Mouse (Mus musculus): ENCODE results near the gene Zfp408.

Gene Zfp408

DNA sequence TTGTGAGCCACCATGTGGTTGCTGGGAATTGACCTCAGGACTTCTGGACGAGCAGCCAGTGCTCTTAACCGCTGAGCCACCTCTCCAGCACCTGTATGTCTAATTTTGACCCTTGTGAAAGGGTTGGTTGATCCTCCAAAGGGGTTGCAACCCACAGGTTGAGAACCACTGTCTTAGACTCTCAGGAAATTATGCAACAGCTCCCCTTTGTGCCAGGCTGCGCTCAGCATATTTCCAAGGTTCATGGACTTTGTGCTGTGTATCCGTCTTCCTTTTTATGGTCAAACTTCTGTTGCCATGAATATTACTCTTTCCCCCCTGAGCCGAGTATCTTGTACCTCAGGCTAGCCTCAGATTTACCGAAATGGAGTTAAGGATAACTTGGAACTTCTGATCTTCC, 11.4 kb upstream of the Zfp408 start:
- no peak for TF ChIP-seq GATA4 (IDR thresholded peaks at IDR 0.05; ENCODE audit: insufficient replicate concordance, low read length)

DNA sequence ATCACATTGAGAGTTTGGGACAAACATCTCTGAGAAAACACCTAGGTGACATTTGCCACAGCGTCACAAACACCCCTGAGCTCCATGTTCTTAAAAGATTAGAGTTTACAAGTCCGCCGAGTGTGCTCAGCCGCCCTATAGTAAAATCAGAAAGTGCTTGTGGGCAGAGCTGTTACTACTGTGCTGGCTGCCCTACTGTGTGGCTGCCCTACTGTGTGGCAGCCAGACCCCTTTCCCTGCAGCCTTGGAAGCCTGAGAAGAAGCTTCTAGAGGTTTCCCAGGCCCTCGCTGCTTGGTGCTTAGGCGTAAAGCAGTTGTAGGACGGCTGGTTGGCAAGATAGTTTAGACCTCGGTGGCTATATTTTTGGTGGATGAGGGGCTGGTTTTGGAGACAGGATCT, 10.1 kb upstream of the Zfp408 start:
- TF ChIP-seq GATA4 (IDR thresholded peaks at IDR 0.05; ENCODE audit: insufficient replicate concordance, low read length) = no peak

DNA sequence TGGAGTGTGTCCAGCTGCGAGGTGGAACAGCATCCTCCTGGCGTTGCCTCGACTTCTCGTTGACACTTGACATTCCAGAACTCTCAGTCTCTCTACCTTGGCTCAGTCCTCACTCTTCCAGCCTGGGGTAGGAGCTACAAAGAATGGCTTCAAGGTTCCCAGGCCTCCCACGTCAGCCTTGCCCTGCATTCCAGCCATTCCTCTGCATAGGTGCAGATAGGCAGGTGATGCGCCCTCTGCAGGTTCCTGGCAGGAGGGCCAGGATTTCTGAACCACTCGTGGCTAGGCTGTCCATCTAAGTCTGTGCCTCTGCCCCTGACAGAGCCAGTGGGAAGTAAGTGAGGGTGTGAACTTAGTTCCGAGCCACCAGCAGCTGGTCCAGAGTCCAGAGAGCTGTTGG, 7.2 kb upstream of the Zfp408 start:
- TF ChIP-seq GATA4 (IDR thresholded peaks at IDR 0.05; ENCODE audit: insufficient replicate concordance, low read length) = no peak

DNA sequence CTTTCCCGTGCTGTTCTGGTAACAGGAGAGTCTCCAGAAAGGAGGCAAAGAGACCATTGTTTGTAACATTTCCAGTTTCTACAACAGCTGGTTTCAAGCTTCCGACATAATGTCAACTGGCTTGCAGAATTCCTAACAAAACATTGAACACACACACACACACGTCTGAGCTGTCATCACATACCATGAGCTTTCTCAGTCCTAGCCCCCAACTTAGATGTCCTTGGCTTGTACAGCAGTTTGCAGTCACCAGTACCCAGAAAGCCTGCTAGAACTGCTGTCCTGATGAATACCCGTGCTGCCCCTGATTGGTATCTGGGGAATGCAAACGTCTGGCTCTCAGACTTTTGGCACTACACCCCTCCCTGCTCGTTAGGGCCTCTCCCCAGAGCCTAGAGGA, 6.2 kb upstream of the Zfp408 start:
- no peak for TF ChIP-seq GATA4 (IDR thresholded peaks at IDR 0.05; ENCODE audit: insufficient replicate concordance, low read length)

DNA sequence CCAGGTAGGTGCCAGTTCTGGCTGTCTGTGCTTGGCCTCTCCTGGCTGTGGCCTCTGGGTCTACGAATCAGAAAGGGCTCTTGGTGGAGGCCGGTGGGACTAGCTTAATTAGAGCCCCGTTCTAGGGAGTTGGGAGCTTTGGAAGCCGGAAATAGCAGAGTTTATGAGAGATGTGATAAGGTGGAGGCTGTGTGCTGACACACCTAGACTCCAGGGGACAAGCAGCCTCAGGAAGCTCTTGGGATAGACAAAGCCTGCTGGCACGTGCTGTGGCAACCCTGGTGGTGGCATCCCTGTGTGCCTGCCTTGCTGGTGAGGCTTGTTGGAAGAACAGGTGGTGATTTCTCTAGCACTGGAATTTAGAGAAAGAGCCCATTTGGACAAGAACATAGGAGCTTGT, 5.8 kb upstream of the Zfp408 start:
- no peak for TF ChIP-seq GATA4 (IDR thresholded peaks at IDR 0.05; ENCODE audit: insufficient replicate concordance, low read length)

DNA sequence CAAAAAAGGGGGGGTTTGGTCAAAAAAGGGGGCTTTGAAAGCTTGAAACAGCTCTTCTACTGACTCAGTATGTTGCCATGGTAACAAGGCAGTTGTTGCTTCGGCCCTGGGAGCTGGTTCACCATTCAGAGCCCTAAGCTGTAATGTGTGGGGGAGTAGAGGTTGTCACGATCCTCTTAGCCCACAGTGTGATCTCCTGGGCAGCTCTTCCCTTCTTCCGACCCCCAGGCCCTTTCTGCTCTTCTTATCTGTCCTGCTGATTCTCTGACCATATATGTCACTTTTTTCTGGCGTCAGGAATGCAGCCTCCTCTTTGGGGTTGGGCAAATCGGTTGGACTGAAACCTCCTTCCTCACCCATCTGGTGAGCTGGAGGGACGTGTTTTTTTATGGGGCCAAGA, 3.3 kb upstream of the Zfp408 start:
- TF ChIP-seq GATA4 (IDR thresholded peaks at IDR 0.05; ENCODE audit: insufficient replicate concordance, low read length) = no peak

DNA sequence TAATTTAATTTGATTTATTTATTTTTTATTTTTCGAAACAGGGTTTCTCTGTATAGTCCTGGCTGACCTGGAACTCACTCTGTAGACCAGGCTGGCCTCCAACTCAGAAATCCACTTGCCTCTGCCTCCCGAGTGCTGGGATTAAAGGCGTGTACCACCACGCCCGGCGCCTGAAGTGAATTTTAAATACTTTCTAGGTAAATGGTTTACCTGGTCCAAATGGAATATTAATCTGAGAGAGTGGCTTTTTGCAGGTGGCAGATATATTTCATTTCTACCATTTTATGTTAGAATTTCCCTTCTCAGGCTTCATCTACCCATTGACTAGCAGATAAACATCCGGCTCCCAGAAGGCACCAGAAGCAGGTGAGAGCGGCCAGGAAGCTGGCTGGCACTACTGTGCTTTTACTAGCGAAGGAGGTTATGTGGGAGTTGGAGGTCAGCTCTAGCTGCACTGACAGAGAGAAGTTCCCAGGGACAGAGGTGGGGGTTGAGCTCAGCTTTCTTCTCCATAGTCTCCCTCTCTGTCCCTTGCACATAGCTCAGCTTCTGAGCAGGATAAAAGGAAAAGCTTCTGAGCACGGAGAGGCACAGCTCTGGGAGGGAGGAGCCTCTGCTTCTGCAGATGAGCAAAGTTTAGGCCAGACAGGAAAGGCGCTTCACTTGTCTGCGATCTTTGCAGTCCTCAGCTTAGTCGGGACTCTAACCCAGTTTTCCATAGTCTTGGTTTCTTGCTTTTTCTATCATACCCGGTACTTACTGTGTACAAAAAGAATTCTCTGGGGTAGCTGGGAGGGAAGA, 2.1 kb upstream of the Zfp408 start:
- TF ChIP-seq GATA4 (IDR thresholded peaks at IDR 0.05; ENCODE audit: insufficient replicate concordance, low read length) = no peak

DNA sequence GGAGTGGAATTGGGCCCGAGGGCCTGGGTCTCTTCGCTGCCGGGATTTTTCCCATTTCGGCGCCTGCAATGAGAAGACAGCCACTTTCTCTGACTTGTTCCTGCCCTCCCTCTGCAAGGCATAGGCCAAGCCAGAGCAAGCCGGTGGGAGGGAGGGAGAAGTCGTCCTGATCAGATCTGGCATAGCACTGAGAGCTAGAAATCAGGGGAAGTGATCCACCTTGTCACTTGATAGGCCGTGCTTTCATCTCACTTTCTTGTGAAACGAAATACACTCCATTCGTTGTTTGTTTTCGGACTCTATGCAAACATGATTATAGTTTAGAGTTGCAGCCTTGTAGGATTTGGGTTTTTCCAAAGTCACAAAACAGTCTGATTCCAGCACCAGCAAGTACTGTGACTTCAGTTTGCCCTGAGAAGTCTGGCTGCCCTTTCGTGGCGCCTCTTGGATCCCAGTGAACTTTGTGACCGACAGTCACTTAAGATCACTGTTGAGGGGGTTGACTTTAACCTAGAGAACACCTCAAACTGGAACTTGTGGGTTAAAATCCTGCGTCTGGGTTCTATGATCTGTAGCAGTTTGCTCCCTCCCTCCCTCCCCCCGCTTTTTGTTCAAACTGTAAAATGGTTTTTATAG, 887 bp upstream of the Zfp408 start:
- no peak for TF ChIP-seq GATA4 (IDR thresholded peaks at IDR 0.05; ENCODE audit: insufficient replicate concordance, low read length)

DNA sequence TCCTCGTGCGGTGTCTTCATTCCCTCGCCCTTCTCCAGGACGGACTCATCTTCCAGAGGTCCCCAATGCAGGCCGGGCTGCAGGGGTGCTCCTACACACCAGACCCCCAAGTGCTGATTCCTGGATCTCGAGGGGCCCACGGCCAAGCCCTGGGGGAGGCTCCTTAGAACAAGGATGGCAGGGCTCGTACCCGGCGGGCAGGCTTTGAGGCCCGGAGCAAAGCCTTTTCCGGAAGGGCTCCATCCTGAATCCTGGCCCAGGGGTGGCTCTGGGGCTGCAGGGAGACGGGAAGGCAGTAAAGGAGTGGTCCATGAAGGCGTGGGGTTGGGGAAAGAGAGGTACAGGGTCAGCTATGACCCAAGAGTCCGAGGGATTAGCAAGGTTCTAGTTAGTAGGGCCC, 439 bp downstream of the Zfp408 start:
- no peak for TF ChIP-seq GATA4 (IDR thresholded peaks at IDR 0.05; ENCODE audit: insufficient replicate concordance, low read length)

DNA sequence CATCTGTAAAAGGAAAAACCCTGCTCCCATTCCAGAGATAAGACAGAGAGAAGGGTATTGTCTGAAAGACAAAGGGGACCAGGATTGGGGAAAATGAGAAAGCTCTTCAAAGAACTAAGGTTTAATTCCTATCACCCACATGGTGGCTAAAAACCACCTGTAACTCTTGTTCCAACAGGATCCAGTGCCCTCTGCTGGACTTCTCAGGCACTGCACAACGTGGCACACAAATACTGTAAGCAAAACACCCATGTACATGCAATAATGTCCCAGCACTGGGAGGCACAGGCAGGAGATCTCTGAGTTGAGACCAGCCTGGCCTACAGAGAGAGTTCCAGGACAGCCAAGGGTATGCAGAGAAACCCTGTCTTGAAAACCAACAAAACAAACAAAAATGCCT, 2.9 kb downstream of the Zfp408 start:
- TF ChIP-seq GATA4 (IDR thresholded peaks at IDR 0.05; ENCODE audit: insufficient replicate concordance, low read length) = no peak

DNA sequence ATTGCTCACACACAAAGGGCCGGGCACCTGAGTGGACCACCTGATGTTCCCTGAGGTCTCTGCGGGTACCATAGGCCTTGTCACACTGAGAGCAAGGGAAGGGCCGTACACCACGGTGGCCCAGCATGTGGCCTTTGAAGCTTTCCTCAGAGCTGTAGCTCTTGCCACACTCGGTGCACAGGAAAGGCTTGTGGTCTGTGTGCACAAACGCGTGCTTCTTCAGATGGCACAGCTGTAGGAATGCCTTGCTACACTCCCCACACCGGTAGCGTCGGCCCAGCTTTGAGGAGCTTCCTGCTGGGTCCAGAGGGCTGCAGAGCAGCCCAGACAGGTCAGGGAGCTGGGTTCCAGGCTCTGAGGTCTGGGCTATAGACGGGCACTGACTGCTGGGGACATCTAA, 3.8 kb downstream of the Zfp408 start:
- TF ChIP-seq GATA4 (IDR thresholded peaks at IDR 0.05; ENCODE audit: insufficient replicate concordance, low read length) = no peak

DNA sequence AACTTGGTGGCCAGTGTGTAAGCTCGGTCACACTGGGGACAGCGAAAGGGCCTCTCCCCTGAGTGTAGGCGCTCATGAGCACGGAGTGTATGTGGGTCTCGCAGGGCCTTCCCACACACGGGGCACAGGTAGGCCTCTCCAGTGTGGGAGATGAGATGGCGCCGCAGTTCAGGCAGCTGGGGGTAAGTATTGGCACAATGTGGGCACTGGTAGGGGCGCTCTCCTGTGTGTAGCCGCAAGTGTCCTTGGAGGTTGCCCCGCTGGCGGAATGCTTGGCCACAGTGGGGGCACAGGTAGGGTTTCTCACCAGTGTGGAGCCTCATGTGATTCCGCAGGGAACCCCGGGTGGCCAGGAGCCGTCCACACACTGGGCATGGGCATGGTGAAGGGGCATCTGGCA, 4.2 kb downstream of the Zfp408 start:
- TF ChIP-seq GATA4 (IDR thresholded peaks at IDR 0.05; ENCODE audit: insufficient replicate concordance, low read length) = no peak

DNA sequence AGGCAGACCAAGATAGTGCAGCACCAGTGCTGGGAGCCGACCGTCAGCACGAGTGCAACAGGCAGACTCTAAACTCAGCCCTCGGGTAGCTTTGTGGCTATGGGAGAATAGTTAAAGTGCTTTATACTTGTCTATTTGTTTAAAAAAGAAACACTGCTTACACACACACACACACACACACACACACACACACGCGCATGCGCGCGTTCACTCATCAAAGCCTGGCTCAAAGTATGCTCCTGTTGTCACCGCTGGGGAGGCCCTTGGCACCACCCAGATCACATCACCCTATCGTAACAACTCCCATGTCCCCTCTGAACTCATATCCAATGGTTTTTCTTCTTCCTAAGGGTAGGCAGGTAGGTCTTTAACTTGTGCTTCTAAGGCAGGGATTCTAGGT, 5.6 kb downstream of the Zfp408 start:
- TF ChIP-seq GATA4 (IDR thresholded peaks at IDR 0.05; ENCODE audit: insufficient replicate concordance, low read length) = no peak

DNA sequence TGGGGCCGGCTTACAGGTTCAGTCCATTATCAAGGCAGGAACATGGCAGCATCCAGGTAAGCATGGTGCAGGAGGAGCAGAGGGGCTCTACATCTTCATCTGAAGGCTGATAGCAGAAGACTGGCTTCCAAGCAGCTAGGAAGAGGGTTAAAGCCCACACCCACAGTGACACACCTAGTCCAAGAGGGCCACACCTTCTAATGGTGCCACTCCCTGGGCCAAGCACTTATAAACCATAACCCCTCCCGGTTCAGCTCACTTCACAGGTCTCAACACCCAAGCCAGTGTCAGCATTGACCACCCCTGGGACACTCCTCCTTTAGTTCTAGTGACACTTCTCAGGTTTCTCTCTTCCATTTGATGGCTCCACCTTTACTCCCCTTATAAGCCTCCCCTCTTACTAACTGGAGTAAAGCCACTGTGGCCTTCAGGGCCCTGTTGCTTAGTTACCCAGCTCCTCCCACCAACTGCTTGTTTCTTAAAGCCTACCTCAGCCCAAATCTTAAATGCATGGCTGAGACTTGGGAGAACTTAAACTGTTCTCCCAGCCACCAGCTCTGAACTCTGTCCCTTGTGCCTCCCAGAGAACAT, 6.7 kb downstream of the Zfp408 start:
- no peak for TF ChIP-seq GATA4 (IDR thresholded peaks at IDR 0.05; ENCODE audit: insufficient replicate concordance, low read length)

DNA sequence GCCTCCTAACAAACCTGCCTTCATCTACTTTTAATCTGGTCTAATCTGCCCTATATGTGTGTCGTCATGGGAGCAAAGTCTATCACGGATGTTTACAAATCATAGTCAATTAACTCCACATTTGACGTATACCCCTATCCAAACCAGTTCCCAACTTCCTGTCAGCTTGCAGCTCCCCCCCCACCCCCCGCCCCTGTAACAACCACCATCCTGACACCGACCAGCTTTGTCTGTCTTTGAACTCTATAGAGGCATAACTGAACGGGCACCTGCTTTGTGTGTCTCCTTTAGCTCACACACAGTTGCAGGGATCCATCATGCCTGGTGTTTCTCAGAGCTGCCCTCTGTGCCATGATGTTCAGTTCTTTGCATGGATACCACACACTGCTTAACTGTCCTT, 10.7 kb downstream of the Zfp408 start:
- TF ChIP-seq GATA4 (IDR thresholded peaks at IDR 0.05; ENCODE audit: insufficient replicate concordance, low read length) = no peak

DNA sequence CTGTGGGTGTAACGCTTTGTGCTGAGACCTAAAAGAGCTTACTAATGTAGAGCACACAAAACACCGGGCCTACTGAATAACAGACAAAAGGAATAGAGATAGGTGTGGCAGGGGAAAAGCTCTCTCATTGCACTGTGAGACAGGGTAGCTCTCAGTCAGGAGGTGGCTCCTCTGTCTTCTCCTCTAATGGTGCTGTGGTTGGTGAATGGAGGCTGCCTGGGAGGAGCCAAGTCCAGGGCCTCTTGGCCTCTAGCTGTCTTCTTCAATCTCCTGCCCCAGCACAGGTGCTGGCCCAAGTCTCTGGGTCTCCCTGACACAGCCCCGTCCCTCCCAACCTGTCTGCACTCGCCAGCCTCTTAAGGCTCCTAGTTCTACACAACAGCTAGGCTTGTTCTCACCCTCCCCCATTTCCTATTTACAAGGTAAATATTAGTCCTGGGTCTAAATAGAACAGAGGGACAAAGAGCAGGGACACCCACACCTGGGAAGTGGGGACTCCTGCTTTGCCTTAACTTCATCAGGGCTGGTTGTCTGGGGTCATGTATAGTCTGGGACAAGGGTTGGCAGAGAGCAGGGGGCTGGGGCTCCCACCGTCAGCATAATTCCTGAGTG, 12.8 kb downstream of the Zfp408 start:
- TF ChIP-seq GATA4 (IDR thresholded peaks at IDR 0.05; ENCODE audit: insufficient replicate concordance, low read length) = no peak

Data from liver, adult (tissue).